Mouse (Mus musculus) kidney, adult 2 months (tissue): ENCODE results near the gene Pdzd2. TPM values are rescaled to one million over a fixed set of nuclear protein-coding genes. Genes with fewer than 3 reads are reported as not detected.

Source experiments
- DNase-seq: peaks from one replicate; pipeline ENCODE4 v3.0.0; 2021
- H3K27ac ChIP-seq: fragments of 200-500 bp; 2 replicates; pipeline ENCODE4 v1.5.1; 2012; ENCODE audit warnings: low read depth, low read length, control low read depth, inconsistent platforms; ENCODE audit not compliant: insufficient read depth
- H3K27me3 ChIP-seq: fragments of 200-500 bp; replicated peaks from 2 replicates; pipeline ENCODE4 v1.6.1; 2012; ENCODE audit warnings: mild to moderate bottlenecking, moderate library complexity, low read length, inconsistent platforms; ENCODE audit not compliant: control insufficient read depth, insufficient read depth
- H3K36me3 ChIP-seq: fragments of 200-500 bp; 2 replicates; pipeline ENCODE4 v1.6.1; 2012; ENCODE audit warnings: mild to moderate bottlenecking, moderate library complexity, low read length, inconsistent platforms; ENCODE audit not compliant: control insufficient read depth, insufficient read depth
- H3K4me1 ChIP-seq: fragments of 200-500 bp; 2 replicates; pipeline ENCODE4 v1.6.1; 2011; ENCODE audit warnings: low read length; ENCODE audit not compliant: control insufficient read depth, insufficient read depth
- H3K4me3 ChIP-seq: fragments of 200-500 bp; 2 replicates; pipeline ENCODE4 v1.5.1; 2011; ENCODE audit warnings: mild to moderate bottlenecking, low read depth, low read length, control low read depth; ENCODE audit not compliant: insufficient read depth
- CTCF ChIP-seq: fragments of 200-500 bp; conservative IDR thresholded peaks from 2 replicates; pipeline ENCODE4 v1.5.1; 2011; ENCODE audit warnings: low read depth, mild to moderate bottlenecking, control low read depth, low read length, moderate library complexity, mixed read lengths; ENCODE audit not compliant: insufficient read depth, insufficient read length
- POLR2A ChIP-seq: fragments of 200-500 bp; IDR thresholded peaks from one replicate; pipeline ENCODE4 v1.6.1; 2011; ENCODE audit warnings: low read depth, low read length, control low read depth
- WGBS: fragments of 180-500 bp; shearing (Covaris S2); methylation state at CpG from one replicate; pipeline ENCODE4 v1.1.7; 2018; 5-methylcytosine and 5-hydroxymethylcytosine counted together
- polyA plus RNA-seq: library from polyadenylated mRNA; depleted of rRNA; stranded (reverse); fragments of >200 nt; gene quantifications from 2 replicates; pipeline ENCODE4 v1.2.3, GENCODE M21; 2012

Gene Pdzd2
- polyA plus RNA-seq, 1 experiment = 16.5 TPM

GRCm38 (mm10) chr15:12488316-12488715 lies 251.4 kb downstream of the Pdzd2 start:
- Histone ChIP-seq H3K36me3 (no peaks in the 10 kb centered on the region), H3K27ac (no peak overlapping the region), H3K27me3 (no peaks in the 10 kb centered on the region), H3K4me1 (peaks cover 3% of the 10 kb centered on the region; the same call in 1 of the 2 replicates), H3K4me3 (no peak overlapping the region)
- TF ChIP-seq POLR2A = no peak
- no peak for TF ChIP-seq CTCF
- WGBS = 80% methylated on average over 2 of the region's 2 CpGs
- DNase-seq = no peak

GRCm38 (mm10) chr15:12481261-12481660 lies 258.5 kb downstream of the Pdzd2 start:
- no peak overlapping the region for H3K27ac ChIP-seq
- WGBS = 56% methylated on average over 5 of the region's 5 CpGs
- H3K4me3 ChIP-seq = no peak overlapping the region
- TF ChIP-seq CTCF = no peak
- TF ChIP-seq POLR2A = no peak
- no peaks in the 10 kb centered on the region for H3K27me3 ChIP-seq
- H3K36me3 ChIP-seq = no peaks in the 10 kb centered on the region
- DNase-seq = no peak
- H3K4me1 ChIP-seq = 0 out of 2 replicates have a peak, but pooled peaks cover 2% of the 10 kb centered on the region

GRCm38 (mm10) chr15:12480369-12480768 lies 259.4 kb downstream of the Pdzd2 start:
- DNase-seq = no peak
- Histone ChIP-seq H3K27ac (no peak overlapping the region), H3K36me3 (no peaks in the 10 kb centered on the region), H3K4me1 (0 out of 2 replicates have a peak, but pooled peaks cover 2% of the 10 kb centered on the region), H3K4me3 (no peak overlapping the region), H3K27me3 (no peaks in the 10 kb centered on the region)
- WGBS = 88% methylated on average over 3 of the region's 3 CpGs
- TF ChIP-seq CTCF (no peak), POLR2A (no peak)

GRCm38 (mm10) chr15:12479326-12479725 lies 260.4 kb downstream of the Pdzd2 start:
- H3K4me1 ChIP-seq = 0 out of 2 replicates have a peak, but pooled peaks cover 2% of the 10 kb centered on the region
- WGBS = 55% methylated on average over 5 of the region's 5 CpGs
- no peak for TF ChIP-seq CTCF
- no peak for TF ChIP-seq POLR2A
- no peaks in the 10 kb centered on the region for H3K27me3 ChIP-seq
- H3K36me3 ChIP-seq = no peaks in the 10 kb centered on the region
- peak; percentile 62 for DNase-seq
- H3K27ac ChIP-seq = no peak overlapping the region
- no peak overlapping the region for H3K4me3 ChIP-seq

- TF ChIP-seq CTCF (no peak), POLR2A (no peak)
- 61% methylated on average over 7 of the region's 7 CpGs for WGBS
- Histone ChIP-seq H3K36me3 (no peaks in the 10 kb centered on the region), H3K27ac (no peak overlapping the region), H3K4me1 (no peaks in the 10 kb centered on the region), H3K4me3 (no peak overlapping the region), H3K27me3 (no peaks in the 10 kb centered on the region)
- DNase-seq = no peak
Observed at GRCm38 (mm10) chr15:12473596-12473995, 266.1 kb downstream of the Pdzd2 start.

- TF ChIP-seq POLR2A = no peak
- no peak for TF ChIP-seq CTCF
- 84% methylated on average over 4 of the region's 4 CpGs for WGBS
Observed at GRCm38 (mm10) chr15:12472646-12473045, 267.1 kb downstream of the Pdzd2 start.

GRCm38 (mm10) chr15:12470900-12471838 lies 268.6 kb downstream of the Pdzd2 start:
- H3K4me1 ChIP-seq = no peaks in the 10 kb centered on the region
- 76% methylated on average over 15 of the region's 15 CpGs for WGBS
- H3K27ac ChIP-seq = no peak overlapping the region
- no peak overlapping the region for H3K4me3 ChIP-seq
- no peak for DNase-seq
- no peaks in the 10 kb centered on the region for H3K36me3 ChIP-seq
- TF ChIP-seq POLR2A = no peak
- TF ChIP-seq CTCF = no peak
- H3K27me3 ChIP-seq = no peaks in the 10 kb centered on the region

More at GRCm38 (mm10) chr15:12472646-12473045, 267.1 kb downstream of the Pdzd2 start:
- H3K36me3 ChIP-seq = no peaks in the 10 kb centered on the region
- no peak overlapping the region for H3K27ac ChIP-seq
- no peak overlapping the region for H3K4me3 ChIP-seq
- no peaks in the 10 kb centered on the region for H3K27me3 ChIP-seq
- no peak for DNase-seq
- no peaks in the 10 kb centered on the region for H3K4me1 ChIP-seq
